Mouse (Mus musculus): ENCODE measurements around the gene Taldo1.

- TF ChIP-seq CTCF (IDR thresholded peaks at IDR 0.05; ENCODE audit: control insufficient read depth, insufficient read depth, insufficient read length) (no peak), MYOG (IDR thresholded peaks at IDR 0.05; ENCODE audit: control insufficient read depth, extremely low read depth, insufficient read length) (no peak), USF1 (IDR thresholded peaks at IDR 0.05; ENCODE audit: low read depth) (no peak), MAX (IDR thresholded peaks at IDR 0.05) (no peak)
Observed at GRCm38 (mm10) chr7:141367358-141367757, 24.6 kb upstream of the Taldo1 start.
